Mouse (Mus musculus): ENCODE data around the gene Thpo. TPM values are rescaled to one million over a fixed set of nuclear protein-coding genes. Genes with fewer than 3 reads are reported as not detected.

The Thpo gene
- total RNA-seq, 2 experiments from 2014 or later, result 1.3 to 1.5 TPM

DNA sequence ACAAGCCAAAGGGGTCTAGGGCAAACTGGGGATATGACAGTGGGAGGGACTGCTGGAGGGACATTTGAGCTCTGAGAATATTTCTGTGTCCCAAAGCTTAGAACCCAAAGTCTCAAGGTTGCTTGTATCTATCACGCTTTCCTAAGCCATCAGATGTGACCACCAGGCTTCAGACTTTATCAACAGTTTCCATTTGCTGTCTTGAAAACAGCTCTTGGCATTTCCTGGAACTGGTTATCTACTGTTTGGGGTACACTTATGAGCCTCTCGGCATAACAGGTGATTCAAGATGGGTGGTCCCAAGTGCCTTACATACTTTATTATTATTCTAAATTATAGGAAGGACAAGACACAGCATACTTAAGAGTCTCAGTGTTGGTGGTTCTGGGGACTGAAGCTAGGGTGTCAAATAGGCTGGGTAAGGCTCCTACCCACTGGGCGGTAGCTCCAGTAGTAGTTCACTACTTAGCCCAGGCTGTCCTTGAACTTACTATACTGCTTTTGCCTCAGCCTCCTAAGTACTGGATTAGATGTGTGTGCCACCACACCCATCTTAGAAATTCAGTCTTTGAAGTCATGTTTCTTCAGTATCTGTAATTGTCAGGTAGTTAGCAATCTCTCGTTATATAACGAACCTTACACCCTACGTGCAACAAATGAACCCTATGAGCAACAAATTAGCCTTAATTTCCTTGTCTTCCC is 30.5 kb downstream of the Thpo start:
- DNase-seq, result no peak

DNA sequence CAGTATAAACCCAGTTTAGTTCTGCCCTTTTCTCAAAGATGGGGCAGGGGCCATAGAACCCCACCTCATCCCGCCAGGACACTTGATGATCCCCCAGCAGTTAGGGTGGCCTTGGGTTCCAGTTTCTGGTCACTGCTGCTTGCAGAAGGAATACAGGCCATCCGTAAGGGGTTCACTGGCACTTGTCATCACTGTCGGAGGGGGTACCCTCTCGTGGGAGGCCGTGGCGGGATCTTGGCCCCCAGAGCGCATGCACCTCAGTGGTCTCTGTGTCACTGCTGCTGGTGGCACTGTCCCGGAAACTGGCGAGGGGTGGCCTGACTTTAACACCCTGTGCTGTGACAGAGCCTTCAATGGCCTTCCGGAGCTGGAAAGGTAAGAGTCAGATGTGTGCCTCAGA is 31.2 kb downstream of the Thpo start:
- no peak for DNase-seq

DNA sequence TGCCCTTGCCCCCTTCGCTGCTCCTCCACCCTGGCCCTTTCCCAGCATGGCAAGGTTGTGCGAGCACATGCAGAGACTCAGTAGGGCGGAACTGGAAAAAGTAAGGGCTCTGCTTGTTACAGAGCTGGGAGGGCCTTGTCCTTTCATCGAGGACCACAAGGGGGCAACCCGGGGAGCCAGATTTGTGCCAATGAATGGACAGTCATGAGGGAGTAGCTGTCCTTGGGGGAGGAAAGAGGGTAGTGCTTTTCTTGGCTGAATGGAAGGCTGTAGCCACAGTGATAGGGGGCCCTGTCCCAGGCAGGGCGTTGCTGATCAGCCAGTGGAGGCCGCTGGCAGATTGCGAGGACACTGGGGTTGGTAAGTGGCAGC is 31.8 kb downstream of the Thpo start:
- DNase-seq, result peak; percentile 90

DNA sequence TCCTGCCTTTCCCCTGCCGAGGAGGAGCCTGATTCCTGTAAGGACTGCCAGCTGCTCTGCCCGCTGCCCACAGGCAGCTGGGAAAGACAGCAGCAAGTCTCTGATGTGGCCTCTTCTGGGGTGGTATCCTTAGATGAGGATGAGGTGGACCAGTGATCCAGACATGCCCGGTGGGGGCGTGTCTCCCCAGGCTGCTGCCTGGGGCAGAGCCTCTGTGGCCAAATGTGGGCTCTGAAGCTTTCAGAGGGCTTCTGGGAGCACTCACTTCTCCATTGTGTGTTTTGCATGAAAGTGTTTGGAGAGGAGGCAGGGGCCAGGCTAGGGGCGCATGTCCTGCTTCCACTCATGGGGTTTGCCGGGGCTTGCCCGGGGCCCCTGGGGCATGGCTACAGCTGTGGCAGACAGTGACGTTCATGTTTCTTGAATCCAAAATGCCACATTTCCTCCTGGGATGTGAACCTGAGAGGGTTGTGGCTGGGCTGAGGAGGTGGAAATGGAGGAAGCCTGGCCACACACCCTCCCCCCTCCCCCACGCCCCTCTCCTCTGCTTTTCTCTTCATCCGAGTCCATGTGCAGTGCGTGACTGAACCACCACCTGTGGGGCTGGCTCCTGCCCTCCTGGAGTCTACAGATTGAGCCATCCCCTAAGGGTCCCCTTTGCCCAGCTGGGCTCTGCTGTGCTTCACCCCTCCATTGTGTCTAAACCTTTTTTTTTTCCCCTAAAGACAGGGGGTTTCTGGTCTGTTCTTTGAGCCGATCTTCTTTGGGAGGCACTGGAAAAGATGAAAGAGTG is 32.4 kb downstream of the Thpo start:
- no peak for DNase-seq

DNA sequence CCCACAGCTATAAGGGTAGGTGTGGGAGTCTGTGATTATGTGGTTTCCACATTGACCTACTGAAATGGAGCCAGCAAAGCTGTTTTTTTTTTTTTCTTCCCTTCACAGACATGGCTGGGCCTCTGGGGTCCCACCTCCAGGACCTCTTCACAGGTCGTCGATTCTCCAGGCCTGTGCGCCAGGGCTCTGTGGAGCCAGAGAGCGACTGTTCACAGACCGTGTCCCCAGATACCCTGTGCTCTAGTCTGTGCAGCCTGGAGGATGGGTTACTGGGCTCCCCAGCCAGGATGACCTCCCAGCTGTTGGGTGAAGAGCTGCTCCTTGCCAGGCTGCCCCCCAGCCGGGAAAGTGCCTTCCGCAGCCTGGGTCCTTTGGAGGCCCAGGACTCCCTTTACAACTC is 33.0 kb downstream of the Thpo start:
- no peak for DNase-seq

DNA sequence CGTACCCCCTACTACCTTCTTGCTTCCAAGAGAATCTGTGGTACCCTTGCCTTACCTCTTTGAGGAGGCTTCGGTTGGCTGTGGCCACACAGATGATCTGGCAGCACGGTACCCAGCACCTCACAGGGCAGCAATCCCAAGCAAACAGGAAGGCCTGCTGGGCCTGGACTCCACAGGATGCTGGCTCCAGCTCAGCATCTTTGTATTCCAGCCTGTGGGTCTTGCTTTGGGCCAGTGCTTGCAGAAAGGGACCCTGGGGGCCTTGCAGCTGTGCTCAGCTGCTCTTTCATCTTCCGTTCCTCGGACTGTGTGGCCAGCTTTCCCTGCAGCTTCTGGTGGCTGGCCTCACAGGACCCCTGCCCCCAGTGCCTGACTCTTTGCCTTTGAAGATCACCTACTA is 34.3 kb downstream of the Thpo start:
- DNase-seq, result no peak

DNA sequence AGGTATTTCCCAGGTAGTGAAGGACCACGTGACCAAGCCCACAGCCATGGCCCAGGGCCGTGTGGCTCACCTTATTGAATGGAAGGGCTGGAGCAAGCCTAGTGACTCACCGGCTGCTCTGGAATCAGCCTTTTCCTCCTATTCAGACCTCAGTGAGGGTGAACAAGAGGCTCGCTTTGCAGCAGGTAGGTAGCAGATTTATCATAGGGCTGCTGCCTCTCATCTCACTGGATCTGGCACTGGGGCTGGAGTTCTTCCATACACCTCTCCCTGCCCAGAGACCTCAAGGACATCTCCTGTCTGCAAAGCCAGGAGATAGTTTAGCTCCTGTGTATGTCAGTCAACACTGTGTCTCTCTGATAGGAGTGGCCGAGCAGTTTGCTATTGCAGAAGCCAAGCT is 35.0 kb downstream of the Thpo start:
- DNase-seq, result no peak

DNA sequence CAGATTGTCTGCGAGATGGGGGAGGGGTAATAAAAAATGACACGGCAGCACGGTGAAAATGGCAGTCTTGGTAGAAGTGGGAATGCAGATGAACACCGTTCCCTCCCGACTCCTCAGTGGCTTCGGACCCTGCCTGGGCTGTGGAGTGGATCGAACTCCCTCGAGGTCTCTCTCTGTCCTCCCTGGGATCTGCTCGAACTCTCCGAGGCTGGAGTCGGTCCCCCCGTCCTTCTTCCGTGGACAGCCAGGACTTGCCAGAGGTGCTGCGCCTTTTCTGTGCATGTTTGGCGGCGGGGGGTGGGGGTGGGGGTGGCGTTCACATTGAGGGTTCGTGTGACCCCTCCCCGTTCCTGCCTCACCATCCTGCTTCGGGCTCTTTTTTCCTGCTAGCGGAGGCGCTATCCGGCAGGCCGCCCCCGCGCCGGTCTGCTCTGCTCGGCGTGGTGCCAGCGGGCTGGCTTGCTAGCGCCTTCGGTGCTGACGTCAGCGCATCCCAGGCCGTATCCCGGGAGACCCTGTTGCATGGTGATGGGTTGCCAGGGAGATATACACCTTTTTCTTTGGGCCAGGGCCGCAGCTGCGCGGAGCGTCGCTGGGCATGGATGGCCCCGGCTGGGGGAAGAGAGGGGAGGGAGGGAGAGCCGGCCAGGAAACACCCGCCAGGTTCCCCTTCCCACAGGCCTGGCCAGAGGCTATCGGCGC is 38.5 kb downstream of the Thpo start:
- DNase-seq, result peak; percentile 88 to 92

DNA sequence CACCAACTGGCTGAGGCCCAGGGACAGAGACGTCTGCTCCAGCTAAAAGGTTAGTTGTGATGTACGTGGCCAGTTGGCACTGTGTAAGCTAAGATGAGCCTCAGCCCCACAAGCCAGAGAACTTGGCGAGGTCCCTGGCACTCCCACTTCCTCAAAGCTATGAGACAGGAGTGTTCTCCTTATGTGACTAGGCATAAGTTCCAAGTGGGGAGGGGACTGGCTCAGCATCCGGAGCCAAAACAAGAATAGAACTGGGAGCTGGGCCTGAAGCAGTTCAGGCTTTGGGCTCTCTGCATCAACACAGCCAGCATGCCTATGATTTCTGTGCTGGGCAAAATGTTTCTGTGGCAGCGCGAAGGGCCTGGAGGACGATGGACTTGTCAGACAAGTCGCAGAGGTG is 39.5 kb downstream of the Thpo start:
- no peak for DNase-seq

DNA sequence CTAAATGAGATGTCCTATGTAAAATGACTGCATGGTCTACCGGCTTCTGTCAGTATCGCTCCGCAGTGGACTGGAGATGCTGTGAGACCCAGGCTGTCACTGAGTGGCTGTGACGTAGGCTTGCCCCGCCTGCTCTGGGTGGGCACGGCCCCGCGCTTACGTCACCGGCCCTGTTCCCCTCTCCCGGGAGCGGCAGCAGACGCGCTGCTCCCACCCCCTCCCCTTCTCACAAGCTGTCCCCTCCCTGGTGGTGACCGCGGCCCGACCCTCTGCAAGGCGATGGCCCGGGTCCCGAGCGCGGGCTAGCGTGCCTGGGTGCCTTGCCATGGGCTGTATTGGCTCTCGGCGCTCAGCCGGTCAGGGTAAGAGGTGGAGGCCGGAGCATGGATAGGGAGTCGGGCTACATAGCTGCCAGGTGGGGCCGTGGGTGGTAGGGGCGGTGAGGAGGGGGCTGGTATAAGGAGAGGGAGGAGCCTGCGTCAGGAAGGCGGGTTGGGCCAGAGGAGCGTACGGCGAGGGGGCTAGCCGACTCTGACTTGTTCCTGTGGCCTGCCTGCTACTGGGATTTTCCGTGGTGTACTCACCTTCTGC is 41.1 kb downstream of the Thpo start, which contains the start of gene Fam131a:
Gene Fam131a (plus strand): TSS at position 131 of the 591 bp plus-strand sequence.
- peak; percentile 95 to 96 for DNase-seq

DNA sequence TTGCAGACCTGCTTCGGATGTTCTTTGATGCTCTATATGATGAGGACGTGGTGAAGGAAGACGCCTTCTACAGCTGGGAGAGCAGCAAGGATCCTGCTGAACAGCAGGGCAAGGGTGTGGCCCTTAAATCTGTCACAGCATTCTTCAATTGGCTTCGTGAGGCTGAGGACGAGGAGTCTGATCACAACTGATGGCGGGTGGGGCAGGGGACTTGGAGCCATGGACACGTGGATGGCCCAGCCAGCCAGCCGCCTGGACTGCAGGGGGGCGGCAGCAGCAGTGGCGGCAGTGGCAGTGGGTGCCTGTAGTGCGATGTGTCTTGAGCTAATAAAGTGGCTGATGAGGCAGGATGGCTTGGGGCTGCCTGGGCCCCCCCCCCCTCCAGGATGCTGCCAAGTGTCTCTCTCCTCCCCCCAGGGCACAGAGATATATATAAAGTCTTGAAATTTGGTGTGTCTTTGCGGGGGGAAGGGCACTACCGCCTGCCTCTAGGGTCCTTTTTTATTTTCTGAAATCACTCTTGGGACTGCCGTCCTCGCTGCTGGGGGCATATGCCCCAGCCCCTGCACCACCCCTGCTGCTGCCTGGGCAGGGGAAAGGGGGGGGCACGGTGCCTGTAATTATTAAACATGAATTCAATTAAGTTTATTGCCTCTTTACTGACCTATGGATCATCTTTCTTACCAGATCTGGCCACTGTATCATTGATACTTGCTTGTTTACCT is 41.9 kb downstream of the Thpo start:
- DNase-seq, result no peak

DNA sequence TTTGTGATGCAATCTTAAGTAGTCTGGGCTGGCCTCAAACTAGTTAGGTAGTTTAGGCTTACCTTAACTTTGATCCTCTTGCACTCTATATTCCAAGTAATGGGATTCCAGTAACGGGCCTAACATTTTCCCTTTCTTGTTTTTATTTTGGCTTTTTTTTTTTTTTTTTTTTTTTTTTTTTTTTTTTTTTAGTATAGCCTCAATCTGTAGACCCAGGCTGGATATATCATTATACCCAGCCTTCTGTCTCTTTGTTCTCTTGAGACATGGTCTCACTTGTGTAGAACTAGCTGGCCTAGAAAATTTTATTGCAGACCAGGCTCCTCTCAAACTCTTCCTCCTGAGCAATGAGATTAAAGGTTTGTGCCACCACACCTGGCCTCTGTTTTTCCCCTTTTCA is 42.7 kb downstream of the Thpo start:
- DNase-seq, result no peak

DNA sequence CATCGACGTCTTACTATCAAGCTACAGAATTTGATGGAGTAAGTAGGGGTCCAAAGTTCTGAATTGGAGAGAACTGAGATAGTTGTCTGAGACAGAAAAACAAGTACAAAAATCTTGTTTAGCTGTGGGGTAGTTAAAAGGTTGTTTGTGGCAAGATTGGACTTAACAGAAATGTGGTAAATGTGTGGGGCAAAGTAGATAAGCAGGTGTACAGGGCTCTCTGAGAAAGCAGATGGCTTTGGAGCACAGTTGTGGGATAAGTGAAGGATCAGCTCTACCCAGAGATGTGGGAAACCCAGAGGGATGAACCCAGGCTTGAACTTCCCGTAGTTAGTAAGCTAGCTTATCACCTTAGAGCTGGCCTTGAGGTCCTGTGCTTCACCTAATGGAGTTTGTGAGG is 43.5 kb downstream of the Thpo start:
- DNase-seq, result no peak

DNA sequence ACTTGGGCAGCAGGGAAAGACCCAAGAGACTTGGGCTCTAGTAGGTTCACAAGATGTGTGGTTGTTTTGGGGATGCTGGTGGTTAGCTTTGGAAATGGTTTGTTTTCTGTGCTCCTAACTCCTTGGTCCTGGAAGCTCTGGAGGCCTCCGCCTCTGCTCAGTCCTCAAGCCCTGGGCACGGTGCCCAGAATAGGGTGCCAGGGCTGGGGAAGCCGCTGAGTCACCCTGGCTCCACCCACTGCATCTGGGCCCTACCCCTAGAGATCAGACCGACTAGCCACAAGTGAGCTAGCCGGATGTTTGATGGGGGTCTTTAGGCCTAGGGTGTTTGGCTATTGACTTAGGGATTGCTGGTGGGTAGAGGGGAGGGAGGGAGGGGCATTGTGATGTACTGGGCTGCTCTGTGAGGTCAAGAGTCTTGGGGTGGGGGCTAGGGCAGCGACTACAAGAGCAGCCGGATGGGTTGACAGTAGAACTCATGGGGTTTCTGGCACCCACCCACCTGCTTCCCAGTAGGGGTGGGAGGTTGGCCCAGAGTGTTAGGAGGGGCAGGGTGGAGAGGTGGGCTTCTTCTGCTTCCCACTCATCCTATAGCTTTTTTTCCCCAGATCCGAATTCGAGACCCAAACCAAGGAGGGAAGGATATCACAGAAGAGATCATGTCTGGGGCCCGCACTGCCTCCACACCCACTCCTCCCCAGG is 56.2 kb downstream of the Thpo start:
- DNase-seq, result peak; percentile 98

DNA sequence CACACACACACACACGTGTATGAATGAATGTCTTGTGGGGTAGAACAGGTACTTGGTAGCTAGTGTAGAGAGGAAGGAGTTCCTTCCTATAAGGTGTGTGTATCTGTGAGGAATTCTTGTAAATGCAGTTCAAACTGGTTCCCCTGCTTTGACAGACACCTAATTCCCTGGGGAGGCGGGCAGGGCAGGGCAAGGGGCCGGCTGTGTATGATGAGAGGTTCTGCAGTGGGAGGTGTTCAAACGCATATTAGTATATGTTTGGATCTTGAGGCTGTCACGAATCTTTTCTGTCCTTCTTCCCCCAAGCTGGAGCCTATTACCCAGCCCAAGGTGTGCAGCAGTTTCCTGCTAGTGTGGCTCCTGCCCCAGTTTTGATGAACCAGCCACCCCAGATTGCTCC is 56.9 kb downstream of the Thpo start:
- DNase-seq, result no peak

DNA sequence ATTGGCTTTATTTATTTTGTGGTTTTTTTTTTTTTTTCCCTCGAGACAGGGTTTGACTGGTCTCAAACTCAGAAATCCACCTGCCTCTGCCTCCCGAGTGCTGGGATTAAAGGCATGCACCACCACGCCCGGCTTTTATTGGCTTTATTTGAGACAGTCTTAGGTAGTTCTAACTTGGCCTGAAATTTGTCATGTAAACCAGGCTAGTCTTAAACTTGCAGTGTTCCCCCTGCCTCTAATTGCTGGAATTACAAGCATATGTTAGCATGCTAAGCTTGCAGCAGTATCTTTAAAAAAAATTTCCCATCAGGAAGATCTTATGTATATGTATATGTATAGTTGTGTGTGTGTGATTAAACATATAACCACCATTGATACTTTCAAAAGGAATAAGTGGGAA is 57.6 kb downstream of the Thpo start:
- DNase-seq, result no peak

DNA sequence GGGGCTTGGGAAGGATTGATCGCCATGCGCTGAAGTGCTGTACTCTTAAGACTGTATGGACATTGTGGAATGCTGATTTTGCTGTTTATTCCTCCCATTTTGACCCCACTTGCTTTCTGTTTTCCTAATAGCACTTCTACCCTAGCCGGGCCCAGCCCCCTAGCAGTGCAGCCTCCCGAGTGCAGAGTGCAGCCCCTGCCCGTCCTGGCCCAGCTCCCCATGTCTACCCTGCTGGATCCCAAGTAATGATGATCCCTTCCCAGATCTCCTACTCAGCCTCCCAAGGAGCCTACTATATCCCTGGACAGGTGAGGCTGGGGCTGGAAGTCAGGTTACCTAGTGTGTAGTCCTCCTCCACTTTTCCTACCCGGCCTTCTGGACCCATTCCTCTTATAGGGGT is 59.1 kb downstream of the Thpo start:
- no peak for DNase-seq

Data from adrenal gland, postnatal 36 days (tissue).